Mouse (Mus musculus) left cerebral cortex, adult 11 months (tissue): ENCODE measurements at regions not wholly inside any gene's neighbourhood (a gene's known extent, or its start where the extent isn't known, plus 50 kb on each side); places are given as distances from the start of the nearest gene placed in this dataset.

Source experiments
- DNase-seq: peaks from one replicate; pipeline ENCODE4 v3.0.0; 2022; ENCODE audit warnings: low spot score

DNA sequence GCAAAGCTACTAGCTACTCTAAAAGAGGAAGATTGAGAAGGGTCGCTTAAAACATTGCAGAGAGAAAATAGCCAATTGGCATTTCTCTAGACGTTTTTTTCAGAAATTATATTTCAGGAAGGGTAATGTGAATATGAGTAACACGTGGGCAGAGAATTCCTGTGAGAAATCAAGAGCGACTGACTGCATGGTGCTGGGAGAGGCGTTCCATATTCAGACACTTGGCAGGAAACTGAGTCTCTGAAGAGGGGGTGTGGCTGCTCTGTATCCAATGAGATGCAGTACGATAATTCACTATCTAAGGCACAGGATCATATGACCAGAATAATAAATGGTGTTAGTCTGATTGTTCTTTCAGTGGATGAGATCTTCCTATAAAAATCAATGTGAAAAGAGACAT, 252.5 kb downstream of the Pcdh18 start:
- no peak for DNase-seq

DNA sequence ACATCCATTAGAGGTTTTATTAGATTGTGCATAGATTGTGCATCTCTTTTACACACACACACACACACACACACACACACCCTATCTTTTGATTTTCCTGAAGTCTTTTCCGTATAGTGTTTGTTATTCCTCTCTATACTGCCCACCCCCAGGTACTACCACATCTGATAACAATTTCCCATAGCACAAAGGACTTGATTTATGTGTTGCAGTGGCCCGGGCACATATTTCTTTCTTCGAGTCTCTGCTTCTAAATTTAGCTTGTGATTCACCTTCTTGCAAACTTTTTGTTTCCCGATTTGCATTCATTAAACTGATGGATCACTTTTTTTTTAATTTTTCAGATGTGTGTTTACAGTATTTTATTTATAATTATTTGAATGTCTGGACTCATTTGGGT, 254.8 kb downstream of the Pcdh18 start:
- no peak for DNase-seq

DNA sequence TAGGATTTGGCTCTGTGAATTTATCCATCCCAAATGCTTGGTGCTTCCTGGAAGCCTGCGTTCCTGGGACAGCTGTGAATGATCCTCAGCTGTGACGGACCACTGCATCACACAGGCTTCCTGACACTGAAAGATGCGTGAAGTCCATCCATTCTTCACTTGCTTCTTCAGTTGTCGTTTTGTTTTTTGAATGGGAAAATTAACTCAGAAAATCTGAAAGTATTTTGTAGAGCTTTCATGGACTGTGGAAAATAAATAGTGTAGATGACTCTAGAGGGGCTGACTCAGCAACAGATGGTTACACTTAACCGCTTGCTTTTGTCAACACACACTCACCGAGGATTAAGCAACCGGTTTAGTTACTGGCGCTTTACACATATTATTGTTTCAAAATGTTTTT, 272.0 kb downstream of the Pcdh18 start:
- no peak for DNase-seq
